Mouse (Mus musculus) 416B (cell line): Measurements from ENCODE around the gene Olfr1176.

ENCODE experiments used
- DNase-seq: peaks from one replicate; pipeline ENCODE4 v3.0.0; 2011; ENCODE audit warnings: low read depth

Gene Olfr1176

DNA sequence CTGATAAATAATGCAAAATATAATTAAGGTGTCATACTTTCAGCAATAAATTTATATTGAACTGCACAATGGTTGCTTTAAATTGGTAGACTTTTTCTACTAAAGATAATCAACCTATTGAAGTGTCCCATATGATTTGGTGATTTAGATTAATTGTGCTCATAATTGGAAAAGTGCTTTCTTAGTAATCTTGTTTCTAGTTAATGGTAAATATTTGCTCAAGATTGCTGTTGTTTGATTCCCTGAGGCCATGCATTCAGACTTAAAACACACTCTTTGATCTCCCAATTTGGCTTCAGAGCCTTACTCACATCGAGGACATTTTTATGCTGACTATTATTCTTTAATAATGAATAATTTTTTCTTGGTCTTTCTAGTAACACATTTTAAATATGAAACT lies at the start of gene Olfr1176:
Gene Olfr1176 (plus strand): TSS at position 301 of the 400 bp plus-strand sequence.
- no peak for DNase-seq

- DNase-seq: no peak
These were observed 21.5 kb upstream of the Olfr1176 start, which contains the start of gene Olfr1174-ps for GRCm38 (mm10) chr2:88315035-88315434. TSS of gene Olfr1174-ps (minus strand) at chr2:88315135.

DNA sequence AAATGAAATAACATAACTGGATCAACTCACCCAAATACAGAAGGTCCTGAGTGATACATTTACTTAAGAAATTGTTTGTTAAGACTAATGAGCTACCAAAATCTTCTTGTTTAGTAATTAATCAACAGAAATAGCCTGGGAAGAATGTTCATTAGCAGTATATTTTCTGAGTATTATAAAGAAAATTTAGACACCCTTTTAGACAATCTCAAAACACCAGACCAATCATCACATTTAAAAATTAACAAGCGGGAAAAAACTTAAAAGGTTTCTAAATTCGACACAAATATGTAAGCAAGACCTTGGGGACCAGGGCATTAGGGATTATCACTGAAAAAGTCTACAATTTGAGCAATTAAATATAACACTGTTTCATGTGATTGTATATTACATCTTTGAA lies 9.4 kb upstream of the Olfr1176 start, which contains the start of gene Olfr1175-ps:
Gene Olfr1175-ps (minus strand): TSS at position 101 of the 400 bp plus-strand sequence.
- no peak for DNase-seq

GRCm38 (mm10) chr2:88346392-88346791 lies 9.9 kb downstream of the Olfr1176 start, which contains the start of gene Olfr1177-ps:
TSS of gene Olfr1177-ps (minus strand) at chr2:88346492.
- DNase-seq: no peak

DNA sequence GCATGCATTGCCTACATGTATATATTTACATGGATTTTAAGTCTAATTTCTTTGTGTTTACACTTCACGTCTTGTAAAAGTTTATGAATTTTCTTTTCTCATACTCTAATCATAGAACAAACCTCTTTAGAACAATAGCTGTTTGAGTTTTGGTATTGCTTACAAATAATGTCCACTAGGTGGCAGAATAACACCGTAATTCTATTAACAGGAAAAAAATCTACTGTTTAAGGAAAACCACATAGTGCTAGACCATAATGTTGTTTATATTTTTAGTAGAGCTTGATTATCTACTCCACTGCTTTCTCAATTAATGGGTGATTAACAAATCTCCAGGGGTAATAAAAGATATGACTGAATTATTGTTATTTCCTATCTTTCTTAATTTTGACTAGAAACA lies 19.8 kb downstream of the Olfr1176 start:
- peak; percentile 77 for DNase-seq

DNA sequence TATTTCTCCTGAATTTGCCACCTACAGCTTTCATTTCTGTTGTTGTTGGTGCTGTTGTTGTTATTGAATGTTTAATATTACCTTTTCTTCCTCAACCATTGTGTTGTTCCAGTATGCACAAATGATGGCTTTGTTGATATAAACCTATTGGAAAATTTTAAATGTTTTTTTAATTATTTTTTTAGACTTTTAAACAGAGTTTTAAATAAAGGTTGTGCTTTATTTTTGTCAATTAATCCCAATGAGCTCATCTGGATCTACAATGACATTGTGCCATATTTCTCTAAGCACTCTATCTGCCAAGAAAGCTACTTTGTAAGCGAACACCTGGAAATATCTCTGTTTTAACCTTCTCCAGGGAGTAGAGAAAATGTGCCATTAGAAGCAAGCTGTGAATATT lies 50.2 kb downstream of the Olfr1176 start, which contains the start of gene Olfr1178:
Gene Olfr1178 (plus strand): TSS at position 301 of the 400 bp plus-strand sequence.
- DNase-seq: no peak
